Mouse (Mus musculus): ENCODE data around the gene Slc22a18. TPM values are rescaled to one million over a fixed set of nuclear protein-coding genes. Genes with fewer than 3 reads are reported as not detected.

Gene Slc22a18
- total and polyA plus RNA-seq, 2 experiments = 64.4 to 344 TPM

DNA sequence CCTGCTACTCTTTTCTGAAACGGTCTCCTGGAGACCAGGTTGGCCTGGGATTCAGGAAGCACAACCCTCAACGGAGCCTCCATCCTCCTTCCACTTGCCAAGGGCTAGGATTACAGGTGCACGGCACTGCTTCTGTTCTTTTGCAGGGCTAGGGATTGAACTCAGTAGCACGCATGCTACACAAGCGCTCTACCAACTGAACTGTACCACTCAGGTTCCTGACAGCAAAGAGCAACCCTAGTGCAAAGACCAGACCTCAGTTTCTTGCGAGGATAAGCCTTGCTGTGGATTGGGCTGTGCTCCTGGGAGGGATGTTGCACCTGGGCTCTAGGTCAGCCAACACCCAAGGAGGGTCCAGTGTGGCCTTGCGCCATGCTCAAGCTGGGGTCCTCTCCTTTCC lies 32.7 kb downstream of the Slc22a18 start:
- Histone ChIP-seq H3K27me3 (ENCODE audit: control insufficient read depth, insufficient read depth, low read length) (0 out of 2 replicates have a peak, but pooled peaks cover 2% of the 10 kb centered on the region), H3K36me3 (ENCODE audit: control insufficient read depth, insufficient read depth, low read length) (no peaks in the 10 kb centered on the region), H3K27ac (replicated peaks; ENCODE audit: insufficient read depth, low read depth, low read length) (no peak overlapping the region), H3K9ac (ENCODE audit: low read depth, low read length) (no peak overlapping the region), H3K4me1 (ENCODE audit: control insufficient read depth, insufficient read depth, low read length) (peaks cover 3% of the 10 kb centered on the region; the same call in 1 of the 2 replicates), H3K4me3 (ENCODE audit: insufficient read depth, low read depth, low read length) (no peak overlapping the region), H3K79me2 (ENCODE audit: control insufficient read depth, insufficient read depth, low read length) (no peaks in the 10 kb centered on the region)
- no peak for TF ChIP-seq POLR2A (IDR thresholded peaks at IDR 0.05; ENCODE audit: extremely low read depth, insufficient read depth, low read length)
- TF ChIP-seq CTCF (IDR thresholded peaks at IDR 0.05; ENCODE audit: low read depth, low read length) = no peak
- DNase-seq (ENCODE audit: extremely low read depth, low read depth, low spot score) = no peak
- WGBS = 75% methylated on average over 7 of the region's 7 CpGs

DNA sequence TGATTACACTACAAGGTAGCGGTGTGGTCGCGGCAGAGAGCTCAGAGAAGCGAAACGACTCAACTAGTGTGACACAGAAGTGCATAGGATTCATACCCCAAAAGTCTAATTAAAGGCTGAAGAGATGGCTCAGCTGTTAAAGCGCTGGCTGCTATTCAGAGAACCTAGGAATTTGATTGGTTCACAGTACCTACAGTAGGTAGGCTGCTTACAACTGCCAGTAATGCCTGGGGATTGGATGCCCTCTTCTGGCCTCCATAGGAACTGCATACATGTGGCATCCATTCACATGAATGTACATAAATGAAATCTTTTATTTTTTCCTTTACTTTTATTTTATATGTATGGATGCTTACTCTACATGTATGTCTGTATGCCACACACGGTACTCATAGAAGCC lies 33.1 kb downstream of the Slc22a18 start:
- H3K27me3 ChIP-seq (ENCODE audit: control insufficient read depth, insufficient read depth, low read length) = 0 out of 2 replicates have a peak, but pooled peaks cover 2% of the 10 kb centered on the region

DNA sequence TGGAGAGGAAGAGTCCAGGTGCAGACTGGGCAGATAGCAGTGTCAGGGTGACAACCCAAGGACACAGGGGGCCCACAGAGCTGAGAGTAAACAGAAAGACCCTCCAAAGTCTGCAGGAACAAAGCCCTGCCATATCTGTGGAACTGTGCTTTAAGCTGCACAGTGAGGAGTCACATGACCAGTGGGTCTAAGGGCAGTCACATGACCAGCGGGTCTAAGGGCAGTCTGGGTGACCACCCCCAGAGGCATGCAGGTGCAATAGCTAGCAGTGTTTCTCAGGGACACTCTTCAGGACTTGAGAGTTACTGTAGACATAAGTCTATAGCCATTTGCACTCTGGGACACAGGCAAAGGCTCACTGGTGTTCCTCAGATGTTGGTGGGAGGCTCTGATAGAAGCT lies 36.0 kb downstream of the Slc22a18 start:
- WGBS = 63% methylated on average over 1 of the region's 1 CpGs
- no peaks in the 10 kb centered on the region for H3K4me1 ChIP-seq (ENCODE audit: control insufficient read depth, insufficient read depth, low read length)
- no peak overlapping the region for H3K9ac ChIP-seq (ENCODE audit: low read depth, low read length)
- no peak overlapping the region for H3K4me3 ChIP-seq (ENCODE audit: insufficient read depth, low read depth, low read length)
- no peak overlapping the region for H3K27ac ChIP-seq (replicated peaks; ENCODE audit: insufficient read depth, low read depth, low read length)
- H3K27me3 ChIP-seq (ENCODE audit: control insufficient read depth, insufficient read depth, low read length) = no peaks in the 10 kb centered on the region
- H3K36me3 ChIP-seq (ENCODE audit: control insufficient read depth, insufficient read depth, low read length) = peaks cover 4% of the 10 kb centered on the region; the same call in 1 of the 2 replicates
- no peaks in the 10 kb centered on the region for H3K79me2 ChIP-seq (ENCODE audit: control insufficient read depth, insufficient read depth, low read length)
- no peak for DNase-seq (ENCODE audit: extremely low read depth, low read depth, low spot score)
- TF ChIP-seq POLR2A (IDR thresholded peaks at IDR 0.05; ENCODE audit: extremely low read depth, insufficient read depth, low read length) (no peak), CTCF (IDR thresholded peaks at IDR 0.05; ENCODE audit: low read depth, low read length) (no peak)

More for the DNA sequence above, 33.1 kb downstream of the Slc22a18 start:
- Histone ChIP-seq H3K36me3 (ENCODE audit: control insufficient read depth, insufficient read depth, low read length) (no peaks in the 10 kb centered on the region), H3K79me2 (ENCODE audit: control insufficient read depth, insufficient read depth, low read length) (no peaks in the 10 kb centered on the region), H3K9ac (ENCODE audit: low read depth, low read length) (no peak overlapping the region), H3K27ac (replicated peaks; ENCODE audit: insufficient read depth, low read depth, low read length) (no peak overlapping the region), H3K4me1 (ENCODE audit: control insufficient read depth, insufficient read depth, low read length) (peaks cover 3% of the 10 kb centered on the region; the same call in 1 of the 2 replicates), H3K4me3 (ENCODE audit: insufficient read depth, low read depth, low read length) (no peak overlapping the region)
- peak; percentile 66 for DNase-seq (ENCODE audit: extremely low read depth, low read depth, low spot score)
- no peak for TF ChIP-seq POLR2A (IDR thresholded peaks at IDR 0.05; ENCODE audit: extremely low read depth, insufficient read depth, low read length)
- TF ChIP-seq CTCF (IDR thresholded peaks at IDR 0.05; ENCODE audit: low read depth, low read length) = peak; percentile 46; the same call in 1 of the 2 replicates
- WGBS = 33% methylated on average over 7 of the region's 7 CpGs

- no peak overlapping the region for H3K27ac ChIP-seq (replicated peaks; ENCODE audit: insufficient read depth, low read depth, low read length)
- H3K79me2 ChIP-seq (ENCODE audit: control insufficient read depth, insufficient read depth, low read length) = no peaks in the 10 kb centered on the region
- H3K4me1 ChIP-seq (ENCODE audit: control insufficient read depth, insufficient read depth, low read length) = no peaks in the 10 kb centered on the region
- TF ChIP-seq POLR2A (IDR thresholded peaks at IDR 0.05; ENCODE audit: extremely low read depth, insufficient read depth, low read length) (no peak), CTCF (IDR thresholded peaks at IDR 0.05; ENCODE audit: low read depth, low read length) (no peak)
- peaks cover 13% of the 10 kb centered on the region; the same call in 1 of the 2 replicates for H3K36me3 ChIP-seq (ENCODE audit: control insufficient read depth, insufficient read depth, low read length)
- DNase-seq (ENCODE audit: extremely low read depth, low read depth, low spot score) = no peak
- no peaks in the 10 kb centered on the region for H3K27me3 ChIP-seq (ENCODE audit: control insufficient read depth, insufficient read depth, low read length)
- no peak overlapping the region for H3K4me3 ChIP-seq (ENCODE audit: insufficient read depth, low read depth, low read length)
- WGBS = 72% methylated on average over 3 of the region's 3 CpGs
- no peak overlapping the region for H3K9ac ChIP-seq (ENCODE audit: low read depth, low read length)
Measured at GRCm38 (mm10) chr7:143510593-143511334, 37.2 kb downstream of the Slc22a18 start.

DNA sequence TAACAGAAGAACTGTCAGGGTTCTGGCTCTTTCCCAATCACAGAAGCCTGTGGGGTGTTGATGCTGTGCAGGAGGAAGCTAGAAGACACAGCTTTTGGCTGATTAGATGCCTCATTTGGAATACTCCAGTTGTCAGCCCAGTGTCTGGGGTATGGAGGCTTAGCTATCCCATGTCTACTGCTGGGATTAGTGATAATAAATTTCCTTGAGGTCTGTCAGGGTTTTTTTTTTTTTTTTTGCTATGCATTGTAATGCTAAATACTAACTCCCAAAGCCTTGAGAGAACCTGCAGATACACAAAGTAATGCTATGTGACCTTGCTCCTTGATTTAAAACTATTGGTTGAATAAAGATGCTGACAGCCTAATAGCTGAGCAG lies 37.8 kb downstream of the Slc22a18 start:
- Histone ChIP-seq H3K4me3 (ENCODE audit: insufficient read depth, low read depth, low read length) (no peak overlapping the region), H3K79me2 (ENCODE audit: control insufficient read depth, insufficient read depth, low read length) (no peaks in the 10 kb centered on the region), H3K27me3 (ENCODE audit: control insufficient read depth, insufficient read depth, low read length) (no peaks in the 10 kb centered on the region), H3K27ac (replicated peaks; ENCODE audit: insufficient read depth, low read depth, low read length) (no peak overlapping the region), H3K9ac (ENCODE audit: low read depth, low read length) (no peak overlapping the region), H3K4me1 (ENCODE audit: control insufficient read depth, insufficient read depth, low read length) (no peaks in the 10 kb centered on the region), H3K36me3 (ENCODE audit: control insufficient read depth, insufficient read depth, low read length) (peaks cover 19% of the 10 kb centered on the region)
- no peak for DNase-seq (ENCODE audit: extremely low read depth, low read depth, low spot score)
- TF ChIP-seq CTCF (IDR thresholded peaks at IDR 0.05; ENCODE audit: low read depth, low read length) (no peak), POLR2A (IDR thresholded peaks at IDR 0.05; ENCODE audit: extremely low read depth, insufficient read depth, low read length) (no peak)

All from liver, adult 2 months (tissue).